Mouse (Mus musculus) liver, embryonic 13.5 days (tissue): Measurements from ENCODE around the gene Pdss2. TPM values are rescaled to one million over a fixed set of nuclear protein-coding genes. Genes with fewer than 3 reads are reported as not detected.
"Not testable (repeated sequence)": the region's sequence is repeated elsewhere in the genome, so short reads cannot be mapped to it uniquely, and the experiment has no call there.

Experiments used
- ATAC-seq: fragments of 200-750 bp; cut with Nextera tagmentation; 2 replicates; pipeline ENCODE4 v1.8.0; 2017; ENCODE audit warnings: low read depth, mild to moderate bottlenecking, moderate number of reproducible peaks, moderate library complexity
- DNase-seq: peaks from one replicate; pipeline ENCODE4 v3.0.0; 2022
- H3K27ac ChIP-seq: fragments of 300-500 bp; sonication (generic); 2 replicates; pipeline ENCODE4 v1.5.1; 2015; ENCODE audit warnings: moderate library complexity, mild to moderate bottlenecking, inconsistent platforms
- H3K27me3 ChIP-seq: fragments of 300-500 bp; sonication (generic); 2 replicates; pipeline ENCODE4 v1.6.1; 2015; ENCODE audit warnings: mild to moderate bottlenecking, inconsistent platforms
- H3K36me3 ChIP-seq: fragments of 300-500 bp; sonication (generic); 2 replicates; pipeline ENCODE4 v1.6.1; 2015; ENCODE audit warnings: mild to moderate bottlenecking, inconsistent platforms
- H3K4me1 ChIP-seq: fragments of 300-500 bp; sonication (generic); replicated peaks from 2 replicates; pipeline ENCODE4 v1.6.1; 2015; ENCODE audit warnings: inconsistent platforms
- H3K4me2 ChIP-seq: fragments of 300-500 bp; sonication (generic); 2 replicates; pipeline ENCODE4 v1.6.1; 2015; ENCODE audit warnings: inconsistent platforms, mild to moderate bottlenecking, moderate library complexity
- H3K4me3 ChIP-seq: fragments of 300-500 bp; sonication (generic); replicated peaks from 2 replicates; pipeline ENCODE4 v1.5.1; 2015; ENCODE audit warnings: mild to moderate bottlenecking, inconsistent platforms
- H3K9ac ChIP-seq: fragments of 300-500 bp; sonication (generic); 2 replicates; pipeline ENCODE4 v1.6.1; 2015; ENCODE audit warnings: mild to moderate bottlenecking, inconsistent platforms
- H3K9me3 ChIP-seq: fragments of 300-500 bp; sonication (generic); replicated peaks from 2 replicates; pipeline ENCODE4 v1.6.1; 2016; ENCODE audit warnings: inconsistent platforms
- WGBS: fragments of 180-500 bp; shearing (Covaris S2); methylation state at CpG from one replicate; pipeline ENCODE4 v1.1.7; 2015; ENCODE audit not compliant: insufficient replicate concordance; 5-methylcytosine and 5-hydroxymethylcytosine counted together
- polyA plus RNA-seq: library from polyadenylated mRNA; unstranded; fragments of >200 nt; fragmentation: Nextera tagmentation; extraction: Ambion mirVana; gene quantifications from 2 replicates; pipeline ENCODE4 v1.2.1, GENCODE M21; 2015

The Pdss2 gene
- polyA plus RNA-seq, 1 experiment from 2014 or later, result 9.0 TPM

DNA sequence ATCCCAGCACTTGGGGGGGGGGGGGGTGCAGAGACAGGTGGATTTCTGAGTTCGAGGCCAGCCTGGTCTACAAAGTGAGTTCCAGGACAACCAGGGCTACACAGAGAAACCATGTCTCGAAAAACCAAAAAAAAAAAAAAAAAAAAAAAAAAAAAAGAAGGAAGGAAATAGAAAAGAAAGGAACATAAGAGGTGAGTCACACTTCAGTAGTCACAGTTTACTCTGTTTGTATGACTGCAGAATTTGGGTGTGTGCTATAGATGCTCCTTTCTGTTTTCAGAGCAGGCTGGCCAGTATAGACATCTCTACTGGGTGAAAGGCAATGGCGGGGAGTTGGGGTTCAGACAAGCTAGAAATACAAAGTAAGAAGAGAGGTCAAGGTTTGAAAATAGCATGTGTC lies 189.9 kb downstream of the Pdss2 start:
- not testable (repeated sequence) for H3K9me3 ChIP-seq, H3K9ac ChIP-seq, H3K27me3 ChIP-seq, H3K4me2 ChIP-seq, H3K4me3 ChIP-seq, H3K4me1 ChIP-seq, ATAC-seq, H3K36me3 ChIP-seq, DNase-seq, H3K27ac ChIP-seq
- 65% methylated on average over 2 of the region's 3 CpGs for WGBS

GRCm38 (mm10) chr10:43417346-43417745 lies 196.1 kb downstream of the Pdss2 start:
- no peak overlapping the region for H3K27ac ChIP-seq
- ATAC-seq (no peak), DNase-seq (no peak)
- no peak overlapping the region for H3K4me2 ChIP-seq
- H3K9me3 ChIP-seq, result no peaks in the 10 kb centered on the region
- H3K36me3 ChIP-seq, result 0 out of 2 replicates have a peak, but pooled peaks cover 7% of the 10 kb centered on the region
- no peak overlapping the region for H3K9ac ChIP-seq
- H3K27me3 ChIP-seq, result no peaks in the 10 kb centered on the region
- 66% methylated on average over 6 of the region's 6 CpGs for WGBS
- H3K4me3 ChIP-seq, result no peak overlapping the region
- no peaks in the 10 kb centered on the region for H3K4me1 ChIP-seq

GRCm38 (mm10) chr10:43420660-43421413 lies 199.6 kb downstream of the Pdss2 start:
- Histone ChIP-seq H3K9me3 (no peaks in the 10 kb centered on the region), H3K4me3 (no peak overlapping the region), H3K4me1 (0 out of 2 replicates have a peak, but pooled peaks cover 2% of the 10 kb centered on the region), H3K4me2 (no peak overlapping the region), H3K9ac (no peak overlapping the region), H3K27ac (no peak overlapping the region), H3K27me3 (no peaks in the 10 kb centered on the region), H3K36me3 (no peaks in the 10 kb centered on the region)
- ATAC-seq (no peak), DNase-seq (no peak)
- 77% methylated on average over 22 of the region's 22 CpGs for WGBS

DNA sequence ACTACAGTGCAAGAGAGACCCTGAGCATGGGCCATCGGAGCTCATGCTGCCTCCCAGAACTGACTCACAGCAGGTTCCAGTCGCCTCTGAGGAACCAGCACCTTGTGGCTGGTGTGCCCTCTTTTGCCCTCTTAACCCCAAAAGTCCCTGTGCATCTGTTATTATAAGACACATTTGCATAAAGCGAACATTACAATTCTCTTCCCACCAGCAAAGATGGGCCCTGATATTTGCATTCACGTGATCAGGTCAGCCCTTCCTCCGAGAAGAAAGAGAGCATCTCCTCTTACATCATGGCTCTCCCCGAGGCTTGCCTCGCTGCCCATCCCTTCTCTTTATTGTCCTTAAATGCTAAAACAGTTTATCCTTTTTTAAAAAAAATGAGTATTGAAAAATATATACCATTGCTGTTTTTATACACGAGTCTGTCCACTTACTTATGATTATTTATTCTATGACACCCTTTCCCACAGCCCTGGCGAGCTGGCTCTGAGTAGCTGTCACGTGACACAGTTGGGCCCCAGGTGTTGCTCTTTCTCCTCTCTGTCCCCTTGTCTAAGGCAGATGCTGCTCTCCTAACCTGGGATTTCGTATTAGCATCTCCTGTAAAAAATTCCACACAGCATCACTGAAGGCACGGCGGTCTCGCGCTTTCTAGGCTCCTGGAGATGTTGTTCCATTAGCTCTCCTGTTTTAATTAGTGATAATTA lies 200.9 kb downstream of the Pdss2 start:
- H3K4me1 ChIP-seq, result 0 out of 2 replicates have a peak, but pooled peaks cover 2% of the 10 kb centered on the region
- no peaks in the 10 kb centered on the region for H3K36me3 ChIP-seq
- no peak overlapping the region for H3K4me3 ChIP-seq
- no peak overlapping the region for H3K27ac ChIP-seq
- 77% methylated on average over 15 of the region's 15 CpGs for WGBS
- H3K9me3 ChIP-seq, result no peaks in the 10 kb centered on the region
- ATAC-seq (no peak), DNase-seq (no peak)
- no peaks in the 10 kb centered on the region for H3K27me3 ChIP-seq
- no peak overlapping the region for H3K4me2 ChIP-seq
- no peak overlapping the region for H3K9ac ChIP-seq

GRCm38 (mm10) chr10:43424545-43424944 lies 203.3 kb downstream of the Pdss2 start:
- 0 out of 2 replicates have a peak, but pooled peaks have one; percentile 29 for ATAC-seq
- Histone ChIP-seq H3K4me2 (no peak overlapping the region), H3K27ac (no peak overlapping the region), H3K9me3 (no peaks in the 10 kb centered on the region), H3K4me3 (no peak overlapping the region), H3K4me1 (0 out of 2 replicates have a peak, but pooled peaks cover 2% of the 10 kb centered on the region), H3K36me3 (no peaks in the 10 kb centered on the region), H3K9ac (no peak overlapping the region), H3K27me3 (no peaks in the 10 kb centered on the region)
- DNase-seq, result no peak
- 21% methylated on average over 5 of the region's 5 CpGs for WGBS

GRCm38 (mm10) chr10:43430606-43431005 lies 209.3 kb downstream of the Pdss2 start:
- H3K4me2 ChIP-seq, result no peak overlapping the region
- ATAC-seq, result no peak
- no peak overlapping the region for H3K27ac ChIP-seq
- no peak overlapping the region for H3K4me3 ChIP-seq
- no peaks in the 10 kb centered on the region for H3K4me1 ChIP-seq
- DNase-seq, result no peak
- H3K9me3 ChIP-seq, result no peaks in the 10 kb centered on the region
- H3K27me3 ChIP-seq, result no peaks in the 10 kb centered on the region
- WGBS, result 80% methylated on average over 5 of the region's 5 CpGs
- no peak overlapping the region for H3K9ac ChIP-seq
- H3K36me3 ChIP-seq, result no peaks in the 10 kb centered on the region

DNA sequence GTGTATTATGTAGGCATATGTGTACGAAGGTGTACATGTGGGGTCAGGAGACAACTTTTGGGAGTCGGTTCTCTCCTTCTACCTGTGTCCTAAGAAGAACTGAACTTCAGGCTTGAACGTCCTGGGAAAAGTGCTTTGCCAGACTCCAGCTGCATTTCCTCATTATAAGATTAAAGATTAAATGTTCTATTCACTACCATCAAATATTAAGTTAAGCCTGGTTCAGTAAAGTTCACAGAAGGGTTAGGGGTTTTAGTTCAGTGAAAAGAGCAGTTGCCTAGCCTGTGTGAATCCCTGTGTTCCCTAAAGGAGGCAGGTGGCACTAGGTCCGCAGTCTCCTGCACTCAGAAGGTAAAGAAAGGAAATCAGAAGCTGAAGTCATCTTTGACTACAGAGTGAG lies 213.0 kb downstream of the Pdss2 start:
- no peak overlapping the region for H3K27ac ChIP-seq
- no peaks in the 10 kb centered on the region for H3K27me3 ChIP-seq
- H3K9ac ChIP-seq, result no peak overlapping the region
- no peak for ATAC-seq
- no peak overlapping the region for H3K4me2 ChIP-seq
- DNase-seq, result no peak
- H3K36me3 ChIP-seq, result no peaks in the 10 kb centered on the region
- peaks cover under 1% of the 10 kb centered on the region; the same call in 1 of the 2 replicates for H3K4me1 ChIP-seq
- H3K9me3 ChIP-seq, result no peaks in the 10 kb centered on the region
- WGBS, result 77% methylated on average over 4 of the region's 4 CpGs
- no peak overlapping the region for H3K4me3 ChIP-seq

GRCm38 (mm10) chr10:43435757-43436156 lies 214.5 kb downstream of the Pdss2 start:
- 67% methylated on average over 3 of the region's 3 CpGs for WGBS
- H3K4me3 ChIP-seq, result no peak overlapping the region
- ATAC-seq (no peak), DNase-seq (no peak)
- H3K9ac ChIP-seq, result no peak overlapping the region
- no peak overlapping the region for H3K4me2 ChIP-seq
- H3K9me3 ChIP-seq, result no peaks in the 10 kb centered on the region
- H3K36me3 ChIP-seq, result no peaks in the 10 kb centered on the region
- no peaks in the 10 kb centered on the region for H3K27me3 ChIP-seq
- H3K4me1 ChIP-seq, result peaks cover 10% of the 10 kb centered on the region; the same call in 1 of the 2 replicates
- H3K27ac ChIP-seq, result no peak overlapping the region

DNA sequence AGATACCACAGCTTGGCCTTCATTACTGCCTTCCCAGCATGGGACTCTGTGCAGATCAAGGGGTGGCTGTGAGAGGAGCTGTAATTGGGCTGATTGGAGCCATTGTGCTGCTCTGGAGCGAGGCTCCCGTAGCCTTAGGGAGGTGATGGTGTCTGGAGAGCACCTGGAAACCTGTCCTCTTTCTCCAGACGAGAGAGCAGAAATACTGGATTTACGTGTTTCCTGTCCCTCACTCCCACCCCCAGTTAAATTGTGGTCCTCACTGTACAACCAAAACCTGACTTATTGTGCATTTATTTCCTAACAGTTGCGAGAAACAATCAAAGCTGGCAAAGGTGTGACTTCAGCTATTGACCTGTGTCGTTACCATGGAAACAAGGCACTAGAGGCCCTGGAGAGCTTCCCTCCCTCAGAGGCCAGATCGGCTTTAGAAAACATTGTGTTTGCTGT lies 218.2 kb downstream of the Pdss2 start:
- Histone ChIP-seq H3K27me3 (no peaks in the 10 kb centered on the region), H3K9me3 (no peaks in the 10 kb centered on the region), H3K36me3 (no peaks in the 10 kb centered on the region), H3K4me2 (no peak overlapping the region), H3K4me3 (no peak overlapping the region), H3K4me1 (peaks cover 10% of the 10 kb centered on the region; the same call in 1 of the 2 replicates), H3K9ac (no peak overlapping the region), H3K27ac (no peak overlapping the region)
- DNase-seq (no peak), ATAC-seq (no peak)
- 58% methylated on average over 7 of the region's 7 CpGs for WGBS

GRCm38 (mm10) chr10:43440050-43440449 lies 218.8 kb downstream of the Pdss2 start:
- Histone ChIP-seq H3K4me2 (no peak overlapping the region), H3K9me3 (no peaks in the 10 kb centered on the region), H3K9ac (no peak overlapping the region), H3K36me3 (no peaks in the 10 kb centered on the region), H3K27ac (no peak overlapping the region), H3K4me3 (no peak overlapping the region), H3K4me1 (peaks cover 10% of the 10 kb centered on the region; the same call in 1 of the 2 replicates), H3K27me3 (no peaks in the 10 kb centered on the region)
- 47% methylated on average over 13 of the region's 13 CpGs for WGBS
- no peak for ATAC-seq
- no peak for DNase-seq

DNA sequence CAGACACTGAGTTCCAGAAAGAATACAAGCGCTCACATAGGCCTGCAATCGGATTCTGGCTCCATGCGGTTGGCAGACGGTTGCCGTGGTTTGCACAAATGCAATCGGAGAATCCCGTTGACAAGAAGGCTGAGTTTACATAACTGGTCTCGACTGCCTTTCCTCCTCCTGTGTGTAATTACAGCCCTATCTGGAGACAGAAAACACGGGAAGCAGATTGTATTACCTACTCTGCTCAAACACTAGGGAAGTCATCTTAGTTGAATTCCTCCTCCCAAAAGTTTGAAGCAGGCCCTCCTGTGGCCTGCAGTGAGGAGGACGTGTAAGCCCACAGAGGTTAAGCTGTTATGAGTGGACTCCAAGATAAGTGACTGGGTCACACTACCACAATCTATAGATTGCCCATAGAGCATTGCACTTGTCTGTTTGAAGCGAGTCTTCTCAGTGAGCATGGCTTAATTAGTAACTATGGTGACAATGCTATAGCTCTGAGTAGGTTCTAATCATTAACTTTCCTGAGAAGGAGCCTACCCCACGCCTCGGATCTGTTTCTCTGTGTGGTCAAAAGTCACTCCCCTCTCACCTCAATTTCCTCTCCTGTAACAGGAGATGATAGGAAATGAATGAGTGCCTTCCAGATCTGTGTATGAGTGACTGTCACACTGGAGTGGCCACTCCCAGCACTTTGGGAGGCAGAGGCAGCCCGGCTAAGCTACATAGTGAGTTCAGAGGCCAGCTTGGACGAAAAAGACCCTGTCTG lies 219.9 kb downstream of the Pdss2 start:
- Histone ChIP-seq H3K9ac (no peak overlapping the region), H3K4me1 (peaks cover 10% of the 10 kb centered on the region; the same call in 1 of the 2 replicates), H3K9me3 (no peaks in the 10 kb centered on the region), H3K27me3 (no peaks in the 10 kb centered on the region), H3K4me3 (no peak overlapping the region), H3K36me3 (no peaks in the 10 kb centered on the region), H3K27ac (peak overlapping the region; percentile 57), H3K4me2 (no peak overlapping the region)
- DNase-seq, result no peak
- 61% methylated on average over 15 of the region's 15 CpGs for WGBS
- ATAC-seq, result peak; percentile 77
